8 mouse cellular contexts compared by ENCODE assay signal in genomic region chrX:144687742-144688141, GRCm38 (mm10). TPM values are rescaled to one million over a fixed set of nuclear protein-coding genes. Genes with fewer than 3 reads are reported as not detected.
DNase-seq lines count a peak whose midpoint lies in the region; ATAC-seq and TF ChIP-seq lines count a peak whose summit lies in the region.

No protein-coding gene starts in this region.

- H3K27me3 ChIP-seq in kidney, embryonic 14.5 days (ENCODE audit: control insufficient read depth, insufficient read depth, low read length), result peaks cover 18% of the 10 kb centered on the region
- H3K27me3 ChIP-seq in kidney, adult 2 months (replicated peaks; ENCODE audit: control insufficient read depth, insufficient read depth, low read length), result no peaks in the 10 kb centered on the region; the same call in 1 of the 2 replicates
- peaks cover 75% of the 10 kb centered on the region for H3K27me3 ChIP-seq in embryonic facial prominence, embryonic 13.5 days
- peaks cover 14% of the 10 kb centered on the region; the same call in 1 of the 2 replicates for H3K27me3 ChIP-seq in midbrain, embryonic 11.5 days (ENCODE audit: control insufficient read depth, insufficient read depth, low read length)

- H3K36me3 ChIP-seq in kidney, embryonic 14.5 days (ENCODE audit: control insufficient read depth, insufficient read depth, low read length), result no peaks in the 10 kb centered on the region
- no peaks in the 10 kb centered on the region for H3K36me3 ChIP-seq in kidney, adult 2 months (ENCODE audit: control insufficient read depth, insufficient read depth, low read length)
- no peaks in the 10 kb centered on the region for H3K36me3 ChIP-seq in embryonic facial prominence, embryonic 13.5 days
- H3K36me3 ChIP-seq in midbrain, embryonic 11.5 days (ENCODE audit: control insufficient read depth, insufficient read depth, low read length), result no peaks in the 10 kb centered on the region

- peak overlapping the region; percentile 40 for H3K4me3 ChIP-seq in kidney, embryonic 14.5 days (ENCODE audit: low read length)
- H3K4me3 ChIP-seq in kidney, adult 2 months (ENCODE audit: insufficient read depth, low read depth, low read length), result no peak overlapping the region
- H3K4me3 ChIP-seq in embryonic facial prominence, embryonic 13.5 days, result peak overlapping the region; percentile 43
- H3K4me3 ChIP-seq in midbrain, embryonic 11.5 days (ENCODE audit: low read depth, low read length), result peak overlapping the region; percentile 40

- no peak for ATAC-seq in kidney, embryonic 14.5 days (ENCODE audit: low FRiP score, low TSS enrichment)
- ATAC-seq in embryonic facial prominence, embryonic 13.5 days (ENCODE audit: insufficient number of reproducible peaks, insufficient read depth, low FRiP score, low TSS enrichment, low read depth), result no peak
- 0 out of 4 replicates have a peak, but pooled peaks have one; percentile 10 to 24 for ATAC-seq in hematopoietic stem cell, adult 5-6 weeks (replicated peaks in 1 of 2; ENCODE audit: insufficient read depth in 1 of 2, low FRiP score in 2 of 2, low TSS enrichment in 1 of 2, low read depth in 1 of 2, poor library complexity in 2 of 2, severe bottlenecking in 2 of 2)
- ATAC-seq in midbrain, embryonic 11.5 days (ENCODE audit: low FRiP score), result 0 out of 2 replicates have a peak, but pooled peaks have one; percentile 12

- peak overlapping the region; percentile 53 for H3K4me2 ChIP-seq in kidney, embryonic 14.5 days (replicated peaks; ENCODE audit: low read depth, low read length)
- peak overlapping the region; percentile 72 for H3K4me2 ChIP-seq in embryonic facial prominence, embryonic 13.5 days
- peak overlapping the region; percentile 58 for H3K4me2 ChIP-seq in midbrain, embryonic 11.5 days

- no peak for TF ChIP-seq POLR2A in kidney, adult 2 months (IDR thresholded peaks at IDR 0.05; ENCODE audit: low read depth, low read length)

- H3K4me1 ChIP-seq in kidney, embryonic 14.5 days (ENCODE audit: control insufficient read depth, insufficient read depth, low read length), result no peaks in the 10 kb centered on the region
- H3K4me1 ChIP-seq in kidney, adult 2 months (ENCODE audit: control insufficient read depth, insufficient read depth, low read length), result no peaks in the 10 kb centered on the region
- H3K4me1 ChIP-seq in embryonic facial prominence, embryonic 13.5 days, result 0 out of 2 replicates have a peak, but pooled peaks cover 3% of the 10 kb centered on the region
- no peaks in the 10 kb centered on the region for H3K4me1 ChIP-seq in midbrain, embryonic 11.5 days (ENCODE audit: control insufficient read depth, insufficient read depth, low read length)

- H3K9me3 ChIP-seq in kidney, embryonic 14.5 days (ENCODE audit: control insufficient read depth, low read length), result no peaks in the 10 kb centered on the region
- H3K9me3 ChIP-seq in embryonic facial prominence, embryonic 13.5 days, result no peaks in the 10 kb centered on the region
- no peaks in the 10 kb centered on the region for H3K9me3 ChIP-seq in midbrain, embryonic 11.5 days (ENCODE audit: control insufficient read depth, low read length)

- WGBS in kidney, embryonic 14.5 days, result 41% methylated on average over 20 of the region's 20 CpGs
- WGBS in kidney, adult 2 months, result 9% methylated on average over 20 of the region's 20 CpGs
- WGBS in embryonic facial prominence, embryonic 13.5 days, result 33% methylated on average over 20 of the region's 20 CpGs
- WGBS in midbrain, embryonic 11.5 days, result 25% methylated on average over 20 of the region's 20 CpGs

- no peak for TF ChIP-seq CTCF in kidney, adult 2 months (conservative IDR thresholded peaks at IDR 0.05; ENCODE audit: insufficient read depth, insufficient read length, low read depth, low read length)

- no peak overlapping the region for H3K27ac ChIP-seq in kidney, embryonic 14.5 days (ENCODE audit: low read depth, low read length)
- no peak overlapping the region for H3K27ac ChIP-seq in kidney, adult 2 months (ENCODE audit: insufficient read depth, low read depth, low read length)
- H3K27ac ChIP-seq in embryonic facial prominence, embryonic 13.5 days, result no peak overlapping the region
- H3K27ac ChIP-seq in midbrain, embryonic 11.5 days (ENCODE audit: low read depth, low read length), result no peak overlapping the region

- no peak overlapping the region for H3K9ac ChIP-seq in kidney, embryonic 14.5 days (ENCODE audit: low read depth, low read length)
- 0 out of 2 replicates have a peak overlapping the region, but pooled peaks have one; percentile 11 for H3K9ac ChIP-seq in embryonic facial prominence, embryonic 13.5 days
- no peak overlapping the region for H3K9ac ChIP-seq in midbrain, embryonic 11.5 days (ENCODE audit: low read length)

- DNase-seq in kidney, adult 2 months, result no peak
- no peak for DNase-seq in midbrain, embryonic 11.5 days (ENCODE audit: low spot score, missing footprints)
- no peak for DNase-seq in Muller cell, postnatal 12 days (ENCODE audit: inconsistent ontology term)
- DNase-seq in ovary, adult 18-20 months (ENCODE audit: low spot score), result no peak
- DNase-seq in urinary bladder, postnatal 4 days (ENCODE audit: low spot score in 2 of 2), result no peak

RNA-seq across cellular contexts. Expression of gene Trpc5, which starts 0.2 kb away (rescaled TPM):
- polyA plus RNA-seq in kidney, embryonic 14.5 days (2014; fragmentation: Nextera tagmentation; extraction: Ambion mirVana), result 0.07 and 0.13 TPM in 2 replicates
- 0.08 and 0.11 TPM in 2 replicates for polyA plus RNA-seq in kidney, adult 2 months (2012; rRNA removed)
- 0.17 and 0.34 TPM in 2 replicates for polyA plus RNA-seq in embryonic facial prominence, embryonic 13.5 days (2015; fragmentation: Nextera tagmentation; extraction: Ambion mirVana)
- not detected in 2 replicates for total RNA-seq in hematopoietic stem cell, adult 5-6 weeks (2017)
- polyA plus RNA-seq in midbrain, embryonic 11.5 days (2014; fragmentation: Nextera tagmentation; extraction: Ambion mirVana), result 0.34 and 0.47 TPM in 2 replicates

RNA-seq across cellular contexts. Expression of gene Rtl4, which starts 1.0 kb away (rescaled TPM):
- polyA plus RNA-seq in kidney, embryonic 14.5 days (2014; fragmentation: Nextera tagmentation; extraction: Ambion mirVana), result 0.29 and 0.30 TPM in 2 replicates
- polyA plus RNA-seq in kidney, adult 2 months (2012; rRNA removed), result 0.14 and 0.17 TPM in 2 replicates
- polyA plus RNA-seq in embryonic facial prominence, embryonic 13.5 days (2015; fragmentation: Nextera tagmentation; extraction: Ambion mirVana), result 0.11 and 0.21 TPM in 2 replicates
- not detected in 2 replicates for total RNA-seq in hematopoietic stem cell, adult 5-6 weeks (2017)
- 0.37 TPM in 2 replicates for polyA plus RNA-seq in midbrain, embryonic 11.5 days (2014; fragmentation: Nextera tagmentation; extraction: Ambion mirVana)

Comparison
In these comparisons a context has a peak if more than half of its experiments do, and no peak if none do; other contexts are left out.
1. ATAC-seq: peak in hematopoietic stem cell, adult 5-6 weeks (2 of 2) and midbrain, embryonic 11.5 days (single experiment); none in kidney, embryonic 14.5 days (single experiment) and embryonic facial prominence, embryonic 13.5 days (single experiment).
2. Peak in every context shown above with its lines, with median percentiles within 50 percentile points of each other: H3K4me2 ChIP-seq.